Mouse (Mus musculus) ovary, postnatal 36 days (tissue): ENCODE data around the gene Pten.
"Not testable (repeated sequence)": the region's sequence is repeated elsewhere in the genome, so short reads cannot be mapped to it uniquely, and the experiment has no call there.

Experiments used
- DNase-seq: peaks from one replicate; pipeline ENCODE4 v3.0.0; 2022; ENCODE audit warnings: low spot score, mixed read lengths

Pten gene

DNA sequence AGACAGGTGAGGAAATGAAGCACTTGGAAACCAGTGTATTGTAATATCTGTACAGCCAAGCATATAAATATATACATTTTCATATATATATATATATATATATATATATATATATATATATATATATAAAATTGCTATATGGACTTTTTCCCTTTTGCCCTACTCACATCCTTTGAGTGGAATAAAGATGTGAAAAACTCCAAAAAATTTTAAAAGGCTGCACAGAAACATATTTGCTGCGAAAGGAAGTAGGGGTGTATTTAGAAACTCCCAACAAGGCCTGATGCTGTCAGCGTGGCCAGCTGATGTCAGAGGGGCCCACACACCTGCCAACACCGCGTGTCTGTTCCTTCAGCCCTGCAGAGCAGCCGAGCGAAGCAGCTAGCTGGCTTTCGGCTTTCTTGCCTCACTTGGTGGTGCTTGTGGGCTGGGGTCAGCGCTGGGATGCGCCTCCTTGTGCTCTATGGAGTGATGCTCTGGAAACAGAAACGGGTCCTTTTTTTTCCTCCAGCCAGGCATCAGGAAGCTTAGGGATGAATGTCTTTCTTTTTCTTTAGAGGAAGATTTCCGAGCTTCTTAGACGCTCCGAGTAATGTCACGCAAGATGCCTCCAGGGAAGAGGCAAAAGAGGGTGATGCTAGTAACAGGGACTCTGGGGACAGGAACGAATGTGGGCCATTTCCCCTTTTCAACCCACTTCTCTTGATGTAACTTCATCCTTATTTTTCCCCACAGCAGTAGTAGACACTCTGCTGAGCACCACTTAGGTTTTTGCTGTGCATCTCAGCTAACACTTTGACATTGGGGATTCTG is 2.9 kb upstream of the Pten start:
- no peak for DNase-seq

DNA sequence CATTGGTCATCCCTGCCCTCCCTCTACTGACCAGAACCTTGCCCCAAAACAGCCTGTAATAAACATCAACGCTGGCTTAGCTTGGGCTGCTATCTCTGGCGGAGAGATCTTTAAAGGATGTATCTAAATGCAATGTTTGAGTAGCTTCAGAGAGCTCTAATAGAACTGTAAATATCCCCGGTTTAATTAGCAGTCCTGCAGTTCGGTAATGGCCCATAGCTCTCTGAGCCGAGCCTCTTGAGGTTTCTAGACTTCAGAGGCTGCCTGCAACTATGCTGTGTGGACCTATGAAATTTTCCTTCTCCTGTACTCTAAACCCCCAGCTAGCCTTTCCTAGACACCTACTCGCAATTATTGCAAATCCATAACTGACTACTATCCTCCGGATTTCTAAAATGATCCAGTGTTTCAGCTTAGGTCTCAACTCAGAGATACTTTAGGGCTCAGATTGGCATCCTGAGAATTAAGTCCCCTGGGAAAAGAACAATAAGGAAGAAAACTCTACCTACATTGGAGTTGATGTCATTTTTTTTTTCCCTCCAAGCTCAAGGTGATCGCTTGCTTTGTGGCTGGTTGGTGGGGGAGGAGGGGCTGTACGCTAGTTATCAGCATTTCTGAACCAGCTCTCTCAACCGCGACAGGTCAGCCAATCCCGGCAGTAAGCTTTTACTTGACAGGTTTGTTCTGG is 2.0 kb upstream of the Pten start:
- DNase-seq: no peak

DNA sequence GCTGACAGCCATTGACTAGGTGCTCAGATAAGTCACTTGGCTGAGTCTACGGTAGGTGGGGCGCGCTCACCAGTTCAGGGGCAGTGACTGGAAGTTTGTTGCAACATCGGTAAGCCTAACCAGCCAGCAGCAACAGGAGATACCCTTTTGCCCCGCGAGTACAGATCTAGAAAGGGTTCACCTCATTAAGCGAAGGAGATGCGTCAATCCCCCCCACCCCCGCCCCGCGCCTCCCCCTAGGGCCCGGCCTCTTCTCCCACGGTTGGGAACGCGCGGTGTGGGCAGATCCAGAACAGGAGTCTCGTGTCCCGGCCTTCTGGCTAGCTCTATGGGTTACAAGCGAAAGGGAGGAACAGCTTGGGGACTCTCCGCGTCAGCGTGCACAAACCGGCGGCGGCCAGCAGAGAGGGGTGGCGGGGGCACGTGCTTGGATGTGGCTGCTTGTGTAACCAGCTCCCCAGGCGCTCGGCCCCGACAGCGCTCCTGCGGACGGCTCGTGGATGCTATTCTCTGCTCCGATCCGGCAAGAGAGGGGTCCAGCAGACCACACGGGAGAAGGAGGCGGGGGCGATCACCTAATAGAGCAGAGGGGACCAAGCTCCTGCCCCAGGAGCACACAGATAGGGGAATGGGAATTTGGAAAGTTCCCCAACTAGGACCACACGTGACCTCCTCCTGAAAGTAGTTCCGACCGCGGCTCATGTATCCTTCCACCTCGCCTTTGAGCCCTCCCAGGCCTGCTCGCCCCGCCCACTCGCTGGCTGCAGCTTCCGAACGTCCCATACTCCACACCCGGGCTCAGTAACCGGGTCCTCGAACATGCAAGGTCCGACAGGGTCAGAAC is 1.3 kb upstream of the Pten start:
- peak; percentile 97 for DNase-seq

DNA sequence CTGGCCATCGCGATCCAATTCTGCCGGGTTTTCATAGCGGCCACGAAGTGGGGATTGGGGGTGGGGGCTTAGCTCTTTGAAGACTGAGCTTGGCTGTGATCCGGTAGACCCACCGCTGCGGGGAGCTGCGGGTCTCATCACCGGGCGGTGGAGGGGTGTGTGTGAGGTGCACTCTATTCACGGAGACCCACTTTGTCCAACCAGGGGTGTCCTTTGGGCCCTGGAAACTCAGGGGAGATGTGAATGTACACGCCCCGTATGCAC is 729 bp upstream of the Pten start:
- DNase-seq: no peak

DNA sequence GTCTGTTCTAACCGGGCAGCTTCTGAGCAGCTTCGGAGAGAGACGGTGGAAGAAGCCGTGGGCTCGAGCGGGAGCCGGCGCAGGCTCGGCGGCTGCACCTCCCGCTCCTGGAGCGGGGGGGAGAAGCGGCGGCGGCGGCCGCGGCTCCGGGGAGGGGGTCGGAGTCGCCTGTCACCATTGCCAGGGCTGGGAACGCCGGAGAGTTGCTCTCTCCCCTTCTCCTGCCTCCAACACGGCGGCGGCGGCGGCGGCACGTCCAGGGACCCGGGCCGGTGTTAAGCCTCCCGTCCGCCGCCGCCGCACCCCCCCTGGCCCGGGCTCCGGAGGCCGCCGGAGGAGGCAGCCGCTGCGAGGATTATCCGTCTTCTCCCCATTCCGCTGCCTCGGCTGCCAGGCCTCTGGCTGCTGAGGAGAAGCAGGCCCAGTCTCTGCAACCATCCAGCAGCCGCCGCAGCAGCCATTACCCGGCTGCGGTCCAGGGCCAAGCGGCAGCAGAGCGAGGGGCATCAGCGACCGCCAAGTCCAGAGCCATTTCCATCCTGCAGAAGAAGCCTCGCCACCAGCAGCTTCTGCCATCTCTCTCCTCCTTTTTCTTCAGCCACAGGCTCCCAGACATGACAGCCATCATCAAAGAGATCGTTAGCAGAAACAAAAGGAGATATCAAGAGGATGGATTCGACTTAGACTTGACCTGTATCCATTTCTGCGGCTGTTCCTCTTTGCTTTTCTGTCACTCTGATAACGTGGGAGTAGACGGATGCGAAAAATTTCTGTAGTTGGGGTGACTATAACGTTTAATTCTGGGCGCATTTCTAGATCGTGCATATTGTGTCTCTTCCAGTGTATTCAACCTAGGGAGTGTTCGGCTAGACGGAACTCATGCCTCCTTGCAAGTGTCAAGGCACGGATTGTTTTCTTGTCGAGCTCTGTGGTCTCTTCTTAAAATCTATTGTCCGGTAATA is 815 bp downstream of the Pten start:
- DNase-seq: peak; percentile 60

DNA sequence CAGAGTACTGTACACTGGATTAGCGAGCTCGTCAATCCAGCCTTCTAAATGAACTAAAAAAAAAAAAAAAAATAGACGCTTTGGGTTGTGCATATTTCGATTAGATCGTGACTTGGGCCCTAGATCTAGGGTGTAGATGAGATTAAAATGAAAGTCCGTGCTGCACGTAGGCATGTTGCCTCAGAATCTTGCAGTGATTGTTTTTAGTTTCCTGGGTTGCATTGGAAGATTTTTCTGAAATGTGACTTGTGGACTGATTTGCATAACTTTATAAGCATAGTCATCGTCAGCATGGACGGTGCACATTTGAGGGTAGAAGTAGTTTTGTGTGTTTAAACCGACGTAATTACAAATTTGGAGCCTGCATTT is 1.5 kb downstream of the Pten start:
- no peak for DNase-seq

DNA sequence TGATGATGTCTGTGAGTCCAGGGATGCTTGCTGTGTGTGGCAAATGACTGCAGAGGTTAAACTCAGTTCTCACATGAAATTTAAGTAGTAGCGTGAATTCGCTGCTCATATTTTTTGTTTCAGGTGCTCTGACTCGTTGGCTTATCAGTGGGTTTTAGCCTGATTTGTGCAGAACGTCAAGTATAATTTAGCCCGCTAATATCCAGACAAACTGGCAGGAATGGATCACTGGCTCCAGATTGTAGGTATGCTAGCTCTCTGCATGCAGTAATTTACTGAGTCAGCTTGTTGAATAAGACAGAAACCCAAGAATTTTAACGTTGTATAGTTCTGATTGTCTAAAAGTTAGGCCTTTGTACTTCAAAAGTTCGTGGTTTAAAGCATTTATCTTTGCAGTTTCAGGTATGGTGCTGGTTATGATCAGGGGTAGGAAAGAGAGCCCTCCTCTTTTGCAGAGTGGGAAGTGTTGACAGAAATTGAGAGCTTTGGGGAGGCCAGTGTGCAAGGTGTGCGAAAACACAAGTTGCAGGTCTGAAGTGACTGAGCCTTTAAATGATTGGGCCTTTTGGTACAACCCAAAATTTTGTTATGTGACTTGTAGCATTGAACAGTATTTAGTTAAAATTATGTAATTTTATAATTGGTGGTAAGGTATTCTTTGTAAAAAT is 2.2 kb downstream of the Pten start:
- no peak for DNase-seq

DNA sequence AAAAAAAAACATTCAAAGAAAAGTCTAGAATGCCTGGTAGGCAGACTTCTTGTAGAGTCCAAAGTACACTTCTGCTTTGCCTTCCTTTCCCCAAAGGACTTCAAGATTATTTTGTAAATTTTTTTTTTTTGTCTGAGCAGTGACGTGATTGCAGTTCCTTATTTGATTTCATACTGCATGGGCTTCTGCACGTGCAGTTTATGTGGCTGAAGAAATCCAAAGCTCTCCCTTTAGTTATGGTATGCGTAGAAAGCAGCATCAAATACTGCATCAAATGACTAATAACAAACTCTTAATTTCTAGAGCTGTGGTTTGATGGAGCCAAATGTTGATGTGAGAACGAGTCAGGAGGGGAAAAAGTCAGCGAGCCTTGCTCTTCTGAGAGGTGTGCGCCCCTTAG is 3.2 kb downstream of the Pten start:
- no peak for DNase-seq

DNA sequence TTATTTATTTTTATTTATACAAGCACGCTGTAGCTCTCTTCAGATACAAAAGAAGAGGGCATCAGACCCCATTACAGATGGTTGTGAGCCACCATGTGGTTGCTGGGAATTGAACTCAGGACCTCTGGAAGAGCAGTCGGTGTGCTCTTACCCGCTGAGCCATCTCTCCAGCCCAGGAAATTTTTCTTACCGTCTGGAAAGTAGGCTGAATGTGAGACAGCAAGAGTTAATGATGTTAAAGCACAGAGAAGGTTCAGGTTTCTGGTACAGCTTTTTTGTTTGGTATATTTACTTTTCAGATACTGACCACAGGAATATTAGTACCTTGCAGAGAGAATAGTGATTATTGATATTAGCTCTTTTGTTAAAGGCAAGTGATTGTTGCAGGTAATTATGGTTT is 3.9 kb downstream of the Pten start:
- no peak for DNase-seq

DNA sequence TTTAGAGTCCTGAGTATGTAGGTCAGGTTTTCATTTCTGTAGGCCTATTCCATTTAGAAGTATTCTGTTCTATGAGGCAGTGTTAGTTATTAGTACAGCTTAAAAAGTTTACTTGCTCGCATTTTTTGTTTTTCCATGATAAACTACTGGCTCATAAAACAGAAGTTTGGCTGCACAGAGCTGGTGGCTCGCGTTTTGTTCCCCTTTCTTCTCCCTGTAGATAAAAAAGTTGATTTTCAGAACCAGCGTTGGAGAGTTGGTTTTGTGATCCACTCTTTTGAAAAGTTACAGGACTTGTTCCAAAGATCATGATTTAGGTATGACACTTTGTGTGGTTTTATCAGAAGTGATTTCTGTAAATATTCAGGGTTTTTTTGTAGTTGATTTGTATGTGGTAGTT is 5.2 kb downstream of the Pten start:
- DNase-seq: no peak

DNA sequence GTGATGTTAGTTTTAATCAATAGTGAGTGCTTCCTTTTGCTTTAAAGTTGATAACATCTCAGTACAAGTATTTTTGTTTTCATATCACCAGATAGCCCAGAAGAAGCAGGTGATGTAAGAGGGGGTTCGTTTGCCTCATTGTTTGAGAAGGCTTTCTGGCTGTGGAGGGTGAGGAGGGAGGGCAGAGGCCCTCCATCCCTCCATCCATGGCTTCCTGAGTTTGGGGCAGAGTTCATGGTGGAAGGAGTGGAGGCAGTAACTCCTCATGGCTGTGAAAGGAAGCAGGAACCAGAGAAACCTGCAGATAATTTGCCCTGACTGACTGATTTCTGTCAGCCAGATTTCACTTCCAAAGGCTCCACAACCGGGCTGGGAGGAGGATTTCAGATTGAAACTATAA is 21.1 kb downstream of the Pten start:
- no peak for DNase-seq

DNA sequence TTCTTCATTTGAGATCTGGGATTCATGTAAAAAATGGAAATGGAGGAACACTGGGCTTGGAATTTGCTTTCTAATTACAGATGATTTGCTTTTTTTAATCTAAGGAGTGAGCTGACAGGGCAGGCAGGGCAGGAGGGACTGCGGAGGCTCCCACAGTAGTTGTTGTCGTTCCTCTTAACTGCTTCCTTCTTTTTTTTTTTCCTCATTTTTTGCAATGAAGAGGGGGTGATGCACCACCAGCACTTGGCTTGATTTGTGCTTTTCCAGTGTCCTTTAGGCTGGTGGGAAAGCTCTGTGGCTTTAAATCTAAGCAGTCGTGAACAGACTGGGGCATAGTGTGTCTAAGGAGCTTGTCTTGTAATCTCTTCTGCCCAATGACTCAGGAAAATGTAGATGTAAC is 21.8 kb downstream of the Pten start:
- DNase-seq: no peak

DNA sequence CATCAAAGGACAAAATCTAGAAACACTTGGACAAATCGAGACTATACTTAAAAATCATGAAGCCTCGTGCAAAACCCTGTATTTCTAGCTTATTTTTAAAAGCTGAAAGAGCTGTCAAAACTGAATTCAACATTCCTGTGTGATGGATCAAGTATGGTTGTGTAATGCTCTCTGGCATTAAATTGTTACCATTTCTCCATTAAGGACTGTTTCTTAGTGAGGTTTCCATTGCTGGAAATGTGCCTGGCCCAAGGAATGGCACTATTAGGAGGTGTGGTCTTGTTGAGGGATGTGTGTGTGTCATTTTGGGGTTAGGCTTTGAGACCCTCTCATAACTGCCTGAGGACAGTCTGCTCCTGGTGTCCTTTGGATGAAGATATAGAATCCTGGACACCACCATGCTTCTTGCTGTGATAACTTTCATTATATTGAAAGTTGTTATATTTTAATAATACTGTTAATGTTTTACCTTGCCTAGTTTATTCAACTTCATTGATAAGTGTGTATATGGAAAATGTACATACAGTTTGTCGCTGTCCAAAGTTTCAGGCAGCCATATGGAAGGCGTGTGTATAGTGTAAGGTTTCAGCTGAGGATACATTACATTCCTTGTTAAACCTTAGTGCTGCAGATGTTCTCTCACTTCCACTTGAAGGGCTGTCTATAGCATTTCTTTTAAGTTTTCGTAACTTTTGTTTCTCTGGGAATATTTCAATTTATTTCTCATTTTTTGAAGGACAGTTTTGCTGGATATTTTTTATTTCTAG is 24.2 kb downstream of the Pten start:
- DNase-seq: no peak

DNA sequence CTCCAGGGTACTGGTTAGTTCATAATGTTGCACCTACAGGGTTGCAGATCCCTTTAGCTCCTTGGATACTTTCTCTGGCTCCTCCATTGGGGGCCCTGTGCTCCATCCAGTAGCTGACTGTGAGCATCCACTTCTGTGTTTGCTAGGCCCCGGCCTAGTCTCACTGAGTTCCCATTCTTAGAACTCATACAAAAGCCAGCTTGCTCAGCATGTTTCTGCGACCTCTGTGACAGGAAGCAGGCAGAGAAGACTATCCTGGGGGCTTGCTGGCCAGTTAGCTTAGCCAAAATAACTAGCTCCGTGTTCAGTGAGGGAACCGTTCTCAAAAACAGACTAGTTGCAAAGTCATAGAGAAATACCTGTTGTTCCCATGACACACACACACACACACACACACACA is 30.1 kb downstream of the Pten start:
- DNase-seq: not testable (repeated sequence)

DNA sequence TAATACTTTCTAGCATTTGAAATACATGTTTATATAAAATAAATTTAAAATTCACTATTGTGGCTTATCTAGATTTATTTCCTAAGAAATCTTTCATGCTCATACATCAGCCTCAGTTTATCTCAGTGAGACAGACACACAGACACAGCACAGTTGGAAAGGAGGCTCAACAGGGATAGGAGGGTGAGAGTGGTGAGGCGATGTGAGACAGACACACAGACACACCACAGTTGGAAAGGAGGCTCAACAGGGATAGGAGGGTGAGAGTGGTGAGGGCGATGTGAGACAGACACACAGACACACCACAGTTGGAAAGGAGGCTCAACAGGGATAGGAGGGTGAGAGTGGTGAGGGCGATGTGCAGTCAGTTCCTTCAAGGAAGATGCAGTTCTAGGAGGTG is 30.7 kb downstream of the Pten start:
- not testable (repeated sequence) for DNase-seq

DNA sequence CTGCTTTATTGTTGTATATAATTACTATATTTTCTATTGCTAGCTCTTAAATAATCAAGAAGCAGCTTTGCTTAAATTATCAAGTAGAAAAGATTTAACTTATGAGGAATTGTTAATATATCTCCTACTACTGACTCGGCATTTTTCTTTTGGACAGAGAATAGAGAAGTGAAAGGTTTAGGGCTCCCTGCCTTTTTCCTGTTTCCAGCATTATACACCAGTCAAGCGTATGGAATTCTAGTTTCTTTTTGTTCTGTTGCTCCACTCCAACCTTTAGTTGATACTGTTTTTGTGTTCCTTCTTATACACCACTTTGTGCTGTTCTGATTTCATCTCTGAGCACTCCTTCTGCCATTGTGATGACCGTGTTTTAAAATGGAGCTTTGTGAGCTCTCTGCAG is 32.2 kb downstream of the Pten start:
- no peak for DNase-seq

DNA sequence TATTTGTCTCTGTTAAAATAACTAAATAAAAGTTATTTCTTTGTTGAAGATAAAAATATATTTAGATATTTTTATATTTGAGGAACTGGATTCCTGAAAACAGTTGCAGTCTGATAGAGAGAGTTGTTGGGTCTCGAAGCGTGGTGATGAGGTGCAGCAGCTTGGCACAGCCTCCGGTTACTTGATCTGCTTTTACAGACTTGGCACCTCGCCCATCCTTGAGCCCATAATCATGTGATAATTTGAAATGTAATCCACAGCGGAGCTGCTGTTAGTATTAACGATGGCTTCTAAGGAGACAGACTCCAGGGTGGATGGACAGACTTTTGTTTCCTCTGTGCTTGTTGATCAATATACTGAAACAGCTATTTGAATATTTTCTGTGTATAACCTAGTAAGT is 35.3 kb downstream of the Pten start:
- DNase-seq: peak; percentile 75

DNA sequence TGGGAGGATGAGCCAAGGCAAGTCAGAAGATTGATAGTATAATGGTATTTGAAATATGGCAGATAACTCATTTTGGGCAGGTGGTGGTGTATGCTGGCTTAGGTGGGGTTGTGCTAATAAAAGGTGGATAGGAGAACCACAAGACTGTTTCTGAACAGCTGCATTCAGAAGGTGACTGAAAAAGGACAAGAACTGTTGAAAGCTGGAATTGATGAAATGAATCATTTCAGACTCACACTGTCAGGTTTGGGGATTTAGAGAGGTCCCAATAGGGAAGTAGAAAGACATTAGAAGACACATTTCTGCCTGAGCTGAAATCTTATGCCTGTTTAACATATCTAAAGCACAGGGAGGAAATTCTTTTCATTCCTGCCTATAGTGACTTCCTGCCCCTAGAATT is 36.6 kb downstream of the Pten start:
- DNase-seq: no peak

DNA sequence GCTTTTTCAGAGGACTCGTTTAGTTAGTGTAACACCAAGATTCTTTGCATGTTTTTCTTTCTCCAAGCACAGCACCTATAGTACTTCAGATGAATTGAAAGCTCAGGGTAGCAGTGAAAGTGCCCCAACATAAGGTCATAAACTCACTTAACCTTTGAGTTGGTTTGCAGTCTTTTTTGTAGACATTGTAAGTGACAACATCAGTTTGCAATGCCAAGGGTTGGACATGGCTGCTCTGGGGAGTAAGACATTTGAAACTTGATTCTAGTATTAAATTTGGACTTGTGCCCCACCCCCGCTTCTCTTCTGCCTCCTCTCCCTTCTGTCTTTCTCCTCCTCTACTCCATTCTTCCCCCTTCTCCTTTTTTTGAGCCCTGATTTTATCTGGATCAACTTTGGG is 43.3 kb downstream of the Pten start:
- no peak for DNase-seq

DNA sequence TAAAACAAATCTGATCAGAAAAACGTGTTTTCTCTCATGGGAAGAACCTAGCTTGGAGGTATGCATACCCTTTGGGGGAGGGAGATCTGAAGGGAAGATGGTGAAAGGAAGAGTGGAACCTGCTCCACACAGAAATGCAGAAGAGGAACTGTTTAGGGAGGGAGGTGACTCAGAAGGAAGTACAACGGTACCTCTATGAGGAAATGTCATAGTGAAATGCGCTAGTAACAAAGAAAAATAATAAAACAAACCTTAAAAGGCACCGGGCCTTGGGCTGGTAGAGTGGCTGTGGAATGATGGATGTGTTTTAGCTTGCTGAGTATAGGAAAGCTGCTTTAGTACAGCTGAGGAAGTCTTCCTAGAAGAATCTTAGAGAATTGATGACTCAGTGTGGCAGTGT is 47.4 kb downstream of the Pten start:
- no peak for DNase-seq

DNA sequence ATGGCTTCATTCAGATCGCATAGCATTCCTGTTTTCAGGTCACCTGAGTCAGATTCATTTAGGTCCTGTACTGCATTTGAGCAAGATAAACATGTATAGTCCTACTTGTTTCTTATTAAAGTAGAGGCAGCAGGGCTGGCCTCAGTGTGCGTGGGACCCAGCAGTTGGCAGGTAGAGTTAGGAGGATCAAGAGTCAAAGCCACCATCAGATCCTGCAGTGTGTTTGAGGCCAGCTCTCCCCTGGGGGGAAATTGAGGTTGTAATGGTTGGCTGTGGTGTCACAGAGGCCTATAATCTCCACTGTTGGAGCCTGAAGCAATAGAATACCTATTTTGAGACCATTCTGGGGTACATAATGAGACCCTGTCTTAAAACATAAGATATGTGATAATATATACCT is 50.3 kb downstream of the Pten start:
- no peak for DNase-seq
